Mouse (Mus musculus): ENCODE results near the gene Tmem273.

Tmem273 gene

DNA sequence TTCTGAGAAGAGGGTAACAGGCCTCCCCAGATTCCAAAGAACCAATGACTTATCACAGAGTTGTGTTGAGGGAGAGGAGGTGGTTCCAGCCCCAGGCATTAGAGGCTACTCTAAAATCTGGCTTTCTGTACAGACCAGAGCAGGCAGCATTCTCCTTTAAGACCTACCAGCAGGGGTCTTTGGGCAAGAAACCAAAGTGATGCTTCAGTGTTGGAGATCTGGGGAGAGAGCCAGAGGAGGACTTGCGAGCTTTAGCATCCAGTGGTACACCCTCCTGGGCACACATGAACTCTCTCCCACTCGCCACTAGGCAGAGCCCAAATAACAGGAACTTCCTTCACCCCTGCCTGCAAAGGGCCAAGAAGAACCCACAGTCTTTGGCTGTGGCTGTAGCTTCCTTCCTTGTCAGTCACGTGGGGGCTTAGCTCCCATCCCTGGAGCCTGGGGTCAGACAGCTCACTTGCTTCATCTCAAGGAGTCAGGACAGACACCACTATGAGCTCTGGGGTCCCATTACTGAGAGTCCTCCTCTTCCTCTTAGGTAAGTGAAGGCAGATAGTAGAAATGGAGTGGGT is at the start of gene Tmem273:
Gene Tmem273 (plus strand): TSS at position 408 of the 575 bp plus-strand sequence.
- DNase-seq = peak; percentile 13 to 17

DNA sequence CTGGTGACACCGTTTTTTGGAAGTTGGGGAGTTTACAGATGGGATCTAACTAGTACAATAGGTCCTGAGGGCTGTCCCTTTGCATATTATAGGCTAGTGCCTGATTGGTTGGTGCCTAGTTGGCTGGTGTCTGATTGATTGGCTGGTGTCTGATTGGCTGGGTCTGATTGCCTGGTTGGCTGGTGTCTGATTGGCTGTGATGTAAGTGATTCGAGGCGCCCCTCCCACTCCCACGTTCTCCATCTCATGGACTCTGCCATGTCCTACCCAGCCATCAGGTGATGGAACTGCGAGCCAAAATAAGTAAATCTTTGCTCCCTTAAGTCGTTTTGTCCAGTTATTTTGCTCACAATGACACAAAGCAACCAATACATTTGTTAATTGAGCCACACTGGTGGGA is 49.2 kb upstream of the Tmem273 start:
- DNase-seq = no peak

DNA sequence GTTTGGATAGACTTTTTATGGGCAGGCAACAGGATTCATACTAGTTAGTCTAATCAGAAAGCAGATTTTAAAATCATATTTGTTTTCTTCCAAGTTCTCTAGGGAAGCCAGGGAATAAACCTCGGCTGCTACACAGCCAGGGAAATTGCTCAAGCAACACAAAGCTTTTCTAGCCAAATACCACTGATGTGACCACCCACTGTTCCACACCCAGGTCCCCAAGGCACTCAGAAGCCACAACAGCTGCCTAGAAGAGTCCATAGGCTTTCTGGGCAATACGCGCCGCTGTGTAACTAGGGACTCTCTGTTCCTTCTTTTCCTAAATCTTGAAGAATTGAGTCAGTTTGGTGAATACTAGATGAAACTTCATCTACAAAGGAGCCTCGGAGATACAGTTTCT is 47.2 kb upstream of the Tmem273 start:
- peak in 1 of 2 experiments; percentile 6 for DNase-seq

DNA sequence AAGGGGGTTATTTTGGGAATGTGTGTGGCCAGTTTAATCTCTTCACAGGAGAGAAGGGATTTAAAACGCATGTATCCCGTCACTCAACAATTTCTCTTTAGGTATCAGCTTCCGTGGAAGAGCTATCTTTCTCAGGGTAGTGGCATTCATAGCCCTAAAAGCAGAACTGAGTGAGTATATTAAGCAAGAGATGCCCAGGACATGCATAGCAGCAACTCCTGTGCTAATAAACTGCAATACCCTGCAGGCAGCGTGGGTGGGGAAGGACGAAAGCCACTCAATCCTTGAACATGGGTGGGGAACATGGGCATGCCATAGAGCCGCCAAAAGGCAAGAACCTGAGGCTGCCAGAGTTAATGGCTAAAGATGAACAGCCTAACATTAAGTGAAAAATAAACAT is 37.2 kb upstream of the Tmem273 start:
- DNase-seq = no peak

DNA sequence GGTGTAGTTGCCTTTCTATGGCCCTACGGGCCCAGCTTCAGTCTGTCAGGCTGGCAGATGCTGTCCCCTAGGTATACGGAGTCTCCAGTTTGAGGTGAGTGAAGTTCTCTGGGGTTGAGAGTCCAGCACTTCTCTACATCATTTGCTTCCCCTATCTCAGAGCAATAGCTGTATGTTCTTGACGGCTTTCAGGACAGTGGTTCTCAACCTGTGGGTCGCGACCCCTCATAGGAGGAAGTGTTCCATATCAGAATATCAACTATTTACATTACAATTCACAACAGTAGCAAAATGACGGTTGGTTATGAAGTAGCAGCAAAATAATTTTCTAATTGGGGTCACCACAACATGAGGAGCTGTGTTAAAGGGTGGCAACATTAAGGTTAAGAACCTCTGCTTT is 35.0 kb upstream of the Tmem273 start:
- DNase-seq = no peak

DNA sequence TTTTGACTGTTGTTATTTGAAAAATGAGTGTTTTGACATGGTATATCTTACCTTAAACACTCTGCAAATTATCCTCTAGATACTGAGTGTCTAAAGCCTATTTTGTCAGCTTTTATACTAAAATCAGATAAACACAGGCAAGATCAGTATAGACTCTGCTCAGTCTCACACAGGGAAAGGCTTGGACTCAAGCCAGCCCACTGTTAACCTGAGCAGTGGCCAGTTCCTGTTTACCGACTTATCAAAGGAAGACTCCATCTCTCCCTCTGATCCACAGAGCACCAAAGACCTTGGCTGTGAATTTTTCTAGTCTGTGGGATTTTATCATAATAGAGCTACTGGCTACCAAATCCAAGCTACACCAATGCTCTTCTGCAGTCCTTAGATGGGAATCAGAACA is 31.5 kb upstream of the Tmem273 start:
- DNase-seq = no peak

DNA sequence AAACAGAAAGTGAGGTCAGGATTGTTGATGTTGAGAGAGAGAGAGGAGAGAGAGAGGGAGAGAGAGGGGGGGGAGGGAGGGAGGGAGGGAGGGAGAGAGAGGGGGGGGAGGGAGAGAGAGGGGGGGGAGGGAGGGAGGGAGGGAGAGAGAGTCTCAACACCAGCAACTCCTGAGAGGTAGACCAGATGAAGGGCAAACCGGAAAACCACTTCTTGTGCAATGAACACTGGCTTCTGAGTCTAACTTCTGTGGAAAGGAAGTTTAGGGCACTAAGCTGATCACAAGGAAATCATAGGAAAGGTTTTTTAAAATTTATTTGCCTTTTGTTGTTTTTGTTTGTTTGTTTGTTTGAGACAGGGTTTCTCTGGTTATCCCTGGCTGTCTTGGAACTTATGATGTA is 23.6 kb upstream of the Tmem273 start:
- DNase-seq = no peak

DNA sequence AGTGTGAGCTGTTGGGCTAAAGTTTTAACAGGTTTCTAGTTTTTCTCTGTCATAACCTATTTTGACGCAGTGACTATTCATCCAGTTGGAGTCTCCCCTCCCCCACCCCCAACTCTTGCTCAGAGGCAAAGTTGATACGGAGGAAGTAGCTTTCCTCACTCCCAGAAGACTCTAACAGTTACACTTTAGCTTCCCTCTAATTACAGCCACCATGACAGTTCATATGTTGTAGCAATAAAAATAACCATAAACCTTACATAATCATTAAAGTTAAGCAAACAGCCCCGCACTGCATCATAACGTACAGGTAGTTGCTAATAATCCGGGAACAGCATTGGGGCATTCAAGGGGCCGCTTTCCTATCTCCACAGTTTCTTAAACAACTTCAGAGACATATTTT is 15.2 kb upstream of the Tmem273 start:
- DNase-seq = no peak

DNA sequence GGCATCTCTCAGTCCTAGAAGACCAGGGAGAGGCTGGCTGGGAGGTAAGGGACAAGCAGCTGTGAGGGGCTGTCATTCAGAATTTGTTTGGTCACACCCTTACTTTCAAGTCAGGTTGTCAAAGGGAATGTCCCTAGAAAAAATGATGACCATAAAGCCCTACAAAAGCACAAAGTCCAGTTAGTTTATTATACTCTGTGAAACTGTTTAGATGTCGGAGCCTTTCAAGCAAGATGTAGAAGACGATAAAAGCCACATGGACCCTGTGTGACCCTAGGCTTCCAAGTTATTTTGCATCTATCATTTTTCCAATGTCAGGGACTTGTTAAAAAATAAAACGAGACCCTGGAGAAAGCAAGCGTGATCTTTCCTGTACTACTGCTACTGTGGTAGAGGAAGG is 13.7 kb upstream of the Tmem273 start:
- no peak for DNase-seq

DNA sequence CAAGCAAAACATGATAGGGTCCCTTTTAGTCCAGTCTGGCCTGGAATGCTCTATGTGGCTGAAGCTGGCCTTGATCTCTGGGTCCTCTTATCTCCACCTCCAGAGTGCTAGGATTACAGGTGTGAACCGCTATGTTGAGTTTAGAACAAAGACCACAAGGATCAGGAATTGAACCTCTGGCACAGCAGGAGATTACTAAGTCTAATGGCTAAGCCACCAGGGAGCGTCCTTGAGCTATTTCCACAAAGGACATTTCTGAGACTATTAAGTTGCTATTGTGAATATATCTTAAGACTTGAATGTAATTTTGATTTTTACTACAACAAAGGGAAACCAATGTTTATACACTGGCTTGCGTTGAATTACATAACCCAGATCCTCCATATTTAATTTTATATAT is 13.0 kb upstream of the Tmem273 start:
- DNase-seq = peak; percentile 11 to 17

DNA sequence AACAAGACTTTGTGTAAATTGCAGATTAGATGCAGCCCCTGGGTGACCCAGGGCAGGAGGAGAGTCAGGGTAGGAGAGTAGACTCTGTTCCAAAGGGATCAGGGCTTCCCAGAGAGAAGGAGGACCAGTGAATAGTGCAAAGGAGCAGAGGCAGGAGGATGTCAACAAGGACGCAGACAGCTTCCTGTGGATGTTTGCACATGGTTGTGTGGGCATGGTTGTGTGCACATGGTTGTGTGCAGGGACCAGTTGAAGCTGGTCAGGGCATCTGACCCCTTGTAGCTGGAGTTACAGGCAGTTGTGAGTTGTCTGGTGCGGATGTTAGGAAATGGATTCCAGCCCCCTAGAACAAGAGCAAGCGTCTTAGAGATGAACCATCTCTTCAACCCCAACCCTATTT is 12.3 kb upstream of the Tmem273 start:
- no peak for DNase-seq

DNA sequence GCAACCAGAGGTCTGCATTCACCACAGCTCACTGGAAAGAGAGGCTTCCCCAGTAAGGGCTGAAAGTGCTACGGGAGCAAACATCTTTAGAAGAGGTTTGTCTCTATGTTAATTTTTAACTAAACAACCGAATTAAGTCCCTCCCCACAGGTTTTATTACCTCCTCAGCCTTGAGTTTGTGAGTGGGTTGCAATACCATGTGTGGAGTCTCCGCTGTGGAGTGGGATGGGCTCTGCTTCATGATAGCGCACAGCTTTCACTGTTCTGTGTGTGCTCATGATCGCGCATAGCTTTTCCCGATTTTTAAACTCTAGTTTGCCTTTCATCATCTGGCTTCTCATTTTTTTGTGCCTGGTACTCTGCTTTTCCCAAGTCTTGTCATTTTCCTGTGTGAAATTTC is 9.7 kb upstream of the Tmem273 start:
- DNase-seq = no peak

DNA sequence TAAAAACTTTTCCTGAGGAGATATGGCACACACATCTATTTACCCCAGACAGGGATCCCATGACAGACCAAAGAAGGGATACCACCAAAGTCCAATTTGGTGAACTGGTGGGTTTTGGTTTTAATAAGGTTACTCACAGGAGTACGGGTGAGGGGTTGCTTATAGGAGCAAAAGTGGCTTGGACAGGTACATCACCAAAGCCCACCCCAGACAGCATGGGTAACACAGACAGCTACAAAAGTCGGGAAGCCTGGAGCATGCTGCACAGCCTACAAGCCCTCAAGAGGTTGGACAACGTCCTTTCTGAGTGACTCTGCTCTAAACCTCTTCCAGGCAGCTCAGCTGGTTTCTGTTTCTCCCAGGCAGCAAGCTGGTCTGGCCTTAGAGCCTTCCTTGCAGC is 7.4 kb upstream of the Tmem273 start:
- DNase-seq = no peak

DNA sequence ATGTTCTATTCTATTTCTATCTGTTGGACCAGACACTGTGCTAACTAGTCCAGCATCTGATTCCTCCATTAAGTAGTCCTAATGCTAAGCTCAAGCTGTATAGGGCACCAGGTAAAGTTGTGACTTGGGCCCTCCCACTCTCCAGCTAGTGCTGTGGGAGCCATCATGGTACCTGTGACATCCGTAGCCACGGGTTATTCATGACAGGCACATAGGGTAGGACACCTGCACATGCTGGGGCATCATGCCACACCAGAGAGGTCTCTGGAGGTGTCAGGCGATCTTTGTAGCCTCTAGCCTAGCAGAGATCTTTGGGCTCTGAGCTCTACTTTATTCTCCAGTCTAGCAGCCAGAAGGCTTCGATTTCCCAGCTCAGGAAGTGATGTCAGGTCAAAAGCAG is 2.9 kb upstream of the Tmem273 start:
- DNase-seq = no peak

DNA sequence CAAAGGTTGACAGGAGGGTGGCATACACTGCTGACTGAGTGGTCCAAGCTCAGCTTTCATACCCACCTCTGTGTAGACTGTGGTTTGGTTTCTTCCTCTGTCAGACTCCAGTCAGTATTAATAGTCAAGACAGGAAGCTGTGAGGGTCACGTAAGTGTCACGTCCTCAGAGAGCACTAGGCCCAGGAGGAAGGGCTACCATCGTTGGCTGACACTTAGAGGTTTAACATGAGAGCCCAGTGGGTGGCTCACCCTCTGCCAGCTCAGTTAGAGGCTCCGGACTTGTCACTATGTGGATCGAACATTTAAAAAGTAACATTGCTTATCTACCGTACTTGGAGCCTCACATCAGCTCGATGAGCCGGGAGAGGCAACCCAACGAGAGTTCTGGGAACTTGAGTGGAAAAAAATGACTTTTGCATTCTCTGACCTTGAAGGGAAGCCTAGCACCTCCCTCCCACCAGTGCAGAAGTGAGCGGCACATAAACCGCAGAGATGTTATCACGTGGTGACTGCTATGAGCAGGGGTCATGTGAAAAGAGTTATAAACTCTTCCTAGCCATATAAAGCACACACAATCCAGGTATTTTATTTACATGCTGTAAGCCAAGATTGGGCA is 1.5 kb upstream of the Tmem273 start:
- no peak for DNase-seq

DNA sequence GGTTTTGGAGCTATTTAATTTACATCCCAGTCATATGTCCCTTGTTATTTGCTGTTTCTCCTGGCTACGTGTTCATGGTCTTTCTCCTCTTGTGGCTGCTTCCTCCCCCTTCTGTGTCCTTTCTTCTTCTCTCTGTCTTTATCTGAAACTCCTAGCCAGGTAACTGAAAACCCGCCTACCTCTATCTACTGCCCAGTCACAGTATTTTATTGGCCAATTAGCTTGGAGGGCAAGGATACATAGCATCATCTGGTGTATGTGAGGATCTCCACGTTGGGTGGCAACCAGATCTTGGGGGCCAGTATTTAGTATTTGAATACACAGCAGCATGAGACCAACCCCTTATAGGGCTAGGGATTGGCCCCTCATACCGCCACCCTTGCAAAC is 1.0 kb upstream of the Tmem273 start:
- no peak for DNase-seq

DNA sequence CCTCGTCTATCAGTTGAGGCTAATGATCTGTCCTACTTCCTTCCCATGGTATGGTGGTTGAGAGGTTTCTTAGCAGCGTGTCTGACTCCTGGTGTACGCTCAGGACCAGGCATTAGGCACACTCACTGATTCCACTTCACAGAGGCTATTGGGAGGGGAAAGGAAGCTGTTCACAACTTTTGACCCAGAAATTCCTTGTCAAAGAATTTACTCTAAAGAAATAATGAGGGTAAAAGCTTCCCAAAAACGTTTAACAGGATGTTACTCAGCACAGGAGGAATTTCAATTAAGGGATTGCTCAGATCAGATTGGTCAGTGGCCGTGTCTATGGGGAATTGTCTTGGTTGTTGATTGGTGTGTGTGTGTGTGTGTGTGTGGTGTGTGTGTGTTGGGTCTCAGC is 1.9 kb downstream of the Tmem273 start:
- no peak for DNase-seq

DNA sequence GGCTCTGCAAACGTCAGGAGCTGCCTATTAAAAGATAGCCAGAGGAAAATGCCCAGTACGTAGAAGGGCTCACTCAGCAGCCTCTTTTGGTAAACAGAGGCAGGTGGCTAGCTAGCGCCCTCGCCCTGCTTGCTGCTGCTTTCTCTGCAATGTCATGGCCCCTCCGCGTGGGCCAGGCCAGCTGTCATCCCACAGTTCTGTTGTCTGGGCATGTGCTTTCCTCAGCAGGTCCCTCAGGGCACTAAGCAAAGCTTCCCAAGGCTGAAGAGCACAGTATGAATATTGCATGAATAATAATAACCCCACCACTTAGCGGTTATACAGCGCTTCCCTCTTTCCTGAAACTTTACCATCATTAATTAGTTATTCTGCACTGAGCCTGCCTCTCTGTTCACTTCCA is 10.6 kb downstream of the Tmem273 start:
- no peak for DNase-seq

DNA sequence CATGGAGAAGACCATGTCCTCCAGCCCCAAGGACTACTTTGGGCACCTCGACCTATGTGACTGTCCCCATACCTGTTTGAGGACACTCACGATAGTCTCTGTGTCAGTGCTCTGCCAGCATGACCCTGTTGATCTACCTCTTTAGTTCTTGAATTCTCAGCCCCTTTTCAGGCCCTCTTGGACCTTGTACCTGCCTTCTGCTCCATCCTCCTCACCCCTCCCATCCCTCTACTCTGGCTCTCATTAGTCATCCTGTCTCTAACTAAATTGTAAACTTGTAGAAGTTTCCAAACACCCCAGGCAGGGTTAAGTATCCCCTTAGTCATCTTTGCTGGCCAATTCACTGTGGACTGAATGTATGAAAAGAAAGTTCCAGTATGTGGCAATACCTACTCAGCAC is 12.0 kb downstream of the Tmem273 start:
- no peak for DNase-seq

DNA sequence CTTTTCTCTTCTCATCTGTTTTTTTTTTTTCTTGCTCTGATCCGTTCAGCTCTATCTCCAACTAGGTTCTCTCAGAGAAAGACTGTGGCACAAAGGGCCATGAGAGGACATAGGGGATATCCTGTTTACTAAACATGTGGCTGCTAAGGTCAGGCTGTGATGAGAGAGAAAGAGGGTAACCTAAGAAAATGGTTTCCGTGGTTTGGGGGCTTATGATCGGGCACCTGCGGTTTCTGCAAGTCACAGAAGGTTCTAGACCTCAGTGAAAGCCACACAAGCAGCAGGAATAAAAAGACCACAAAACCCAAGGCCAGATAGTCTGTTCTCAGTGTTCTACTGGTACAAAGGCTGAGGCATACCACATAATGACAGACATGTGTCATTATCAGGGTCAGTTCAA is 12.6 kb downstream of the Tmem273 start:
- DNase-seq = no peak

DNA sequence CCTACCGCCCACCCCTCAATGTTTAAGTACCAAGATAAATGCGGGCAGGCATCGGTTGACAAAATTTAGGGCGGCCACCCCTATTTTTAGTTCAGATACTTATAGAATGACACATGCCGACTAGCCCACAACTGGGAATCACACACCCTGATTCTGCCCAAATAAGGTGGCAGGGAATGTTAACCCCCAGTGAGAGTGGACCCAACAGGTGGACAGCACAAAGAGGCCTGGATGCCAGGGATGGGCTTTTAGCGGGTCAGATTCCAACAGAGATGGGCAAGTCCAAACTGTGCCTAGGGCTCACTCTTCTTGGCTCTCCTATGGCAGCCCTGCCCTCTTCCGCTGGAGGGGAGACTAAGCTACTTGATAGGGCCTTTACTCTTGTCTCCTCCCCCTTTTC is 14.3 kb downstream of the Tmem273 start:
- DNase-seq = no peak

DNA sequence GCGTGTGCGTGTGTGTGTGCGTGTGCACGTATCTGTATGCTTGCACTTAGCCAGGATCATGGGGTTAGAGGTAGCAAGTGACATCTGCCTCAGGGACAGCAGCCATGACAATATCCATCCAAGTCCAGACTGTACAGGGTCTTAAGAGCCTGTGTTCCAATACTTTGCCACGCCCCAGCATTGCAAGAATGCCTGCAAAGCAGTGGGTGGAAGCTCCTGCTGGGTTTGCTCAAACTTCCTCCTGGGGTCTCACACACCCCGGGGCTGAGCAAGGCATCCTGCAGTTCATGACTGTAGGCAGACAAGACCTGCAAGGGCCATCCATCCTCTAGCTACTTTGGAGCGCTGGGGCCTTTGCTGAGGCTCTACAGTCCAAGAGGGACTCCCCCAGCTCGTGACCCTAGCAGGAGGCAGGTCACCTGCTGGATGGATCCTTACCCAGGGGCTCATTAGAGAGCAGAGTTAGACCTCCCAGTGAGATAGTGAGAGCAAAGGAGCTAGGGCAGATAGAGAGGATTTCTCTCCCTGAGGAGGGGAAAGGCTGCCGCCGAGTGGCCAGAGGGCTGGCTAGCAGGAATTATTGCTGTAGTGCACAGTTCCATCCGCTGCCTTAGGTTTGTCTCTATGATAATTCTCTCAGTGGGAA is 15.4 kb downstream of the Tmem273 start:
- DNase-seq = no peak

DNA sequence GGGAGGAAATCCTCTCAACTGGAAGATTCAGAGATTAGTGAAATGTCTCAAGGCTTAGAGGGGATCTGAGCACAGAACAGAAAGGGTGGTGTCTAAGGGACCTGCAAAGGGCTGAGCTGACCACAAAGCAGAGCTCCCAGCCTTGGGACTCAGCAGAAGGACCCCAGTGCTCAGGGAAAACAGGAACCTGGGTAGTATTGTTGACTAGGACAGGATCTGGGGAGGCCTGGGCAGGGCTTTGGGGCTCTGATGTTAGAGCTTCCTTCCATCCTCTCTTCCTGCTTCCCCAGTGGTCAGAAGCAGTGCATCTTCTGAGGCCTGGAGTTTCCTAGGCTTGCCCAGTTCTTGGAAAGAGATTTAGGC is 15.9 kb downstream of the Tmem273 start:
- no peak for DNase-seq

DNA sequence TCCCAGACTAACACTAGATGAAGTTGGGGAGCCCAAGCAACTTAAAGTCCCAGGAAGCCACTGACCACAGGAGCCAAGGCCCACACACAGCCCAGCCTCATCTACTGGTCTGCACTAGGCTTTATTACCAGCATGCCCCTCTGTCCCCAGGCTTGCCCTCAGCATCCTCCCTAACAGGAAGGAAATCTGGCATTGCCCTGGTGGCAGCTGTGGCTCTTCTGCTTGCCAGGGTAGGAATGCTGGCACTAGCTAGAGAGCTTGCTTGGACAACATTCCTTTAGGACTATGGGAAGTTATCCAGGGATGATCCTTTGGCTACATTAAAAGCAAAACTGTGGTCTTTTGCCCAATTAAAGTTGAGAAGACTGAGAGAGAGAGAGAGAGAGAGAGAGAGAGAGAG is 24.3 kb downstream of the Tmem273 start:
- DNase-seq = no peak

DNA sequence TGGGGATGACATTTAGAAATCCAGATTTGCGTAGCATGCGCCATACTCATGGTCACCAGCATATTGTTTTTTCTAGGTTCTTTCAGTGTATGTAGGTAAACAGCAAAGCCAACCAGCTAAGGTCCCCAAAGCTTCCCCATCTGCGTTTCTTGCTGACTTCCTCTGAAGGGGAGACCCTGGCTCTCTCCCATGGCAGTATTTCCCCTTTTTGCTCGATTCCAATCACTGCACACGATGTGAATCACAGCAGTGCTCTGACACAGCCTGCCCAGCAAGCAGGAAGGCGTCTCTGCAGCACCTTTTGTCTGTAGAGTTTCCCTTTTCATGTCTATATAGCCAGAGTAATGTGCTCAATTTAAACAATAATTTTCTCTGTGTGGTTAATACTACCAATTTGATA is 26.7 kb downstream of the Tmem273 start:
- no peak for DNase-seq

Data from lung, adult 18-20 months (tissue).